Mouse (Mus musculus) urinary bladder, adult 2 months (tissue): Measurements from ENCODE around the gene Lrrfip2. TPM values are rescaled to one million over a fixed set of nuclear protein-coding genes. Genes with fewer than 3 reads are reported as not detected.

Source experiments
- polyA plus RNA-seq: library from polyadenylated mRNA; depleted of rRNA; stranded (reverse); fragments of >200 nt; gene quantifications from 2 replicates; pipeline ENCODE4 v1.2.3, GENCODE M21; 2012; rRNA removed

Lrrfip2 gene
- polyA plus RNA-seq, 1 experiment = 53.9 TPM

Other genes starting within 250 kb of the Lrrfip2 start
- 55.6 and 65.7 TPM in 2 replicates for gene Als2cl, start 237.7 kb upstream of the Lrrfip2 start, polyA plus RNA-seq
- 5.2 and 7.3 TPM in 2 replicates for gene Tmie, start 237.5 kb upstream of the Lrrfip2 start, polyA plus RNA-seq
- gene Fam240a, start 200.7 kb upstream of the Lrrfip2 start, polyA plus RNA-seq = not detected in 2 replicates
- not detected in 2 replicates for gene Tdgf1, start 171.4 kb upstream of the Lrrfip2 start, polyA plus RNA-seq
- gene Lrrc2, start 166.0 kb upstream of the Lrrfip2 start, polyA plus RNA-seq = 0.06 TPM in 2 replicates
- 0.83 and 0.96 TPM in 2 replicates for gene Rtp3, start 127.0 kb upstream of the Lrrfip2 start, polyA plus RNA-seq
- not detected in 2 replicates for gene Ltf, start 98.3 kb upstream of the Lrrfip2 start, polyA plus RNA-seq
- 7.4 and 8.9 TPM in 2 replicates for gene Ccrl2, start 60.1 kb upstream of the Lrrfip2 start, polyA plus RNA-seq
- 30.8 and 35.8 TPM in 2 replicates for gene Mlh1, start 154.2 kb downstream of the Lrrfip2 start, polyA plus RNA-seq
- gene Epm2aip1, start 154.3 kb downstream of the Lrrfip2 start, polyA plus RNA-seq = 22.9 and 29.2 TPM in 2 replicates
- 0.10 and 0.12 TPM in 2 replicates for gene Trank1, start 194.1 kb downstream of the Lrrfip2 start, polyA plus RNA-seq